Mouse (Mus musculus) CH12.LX (cell line): Measurements from ENCODE around the gene Cdc40. TPM values are rescaled to one million over a fixed set of nuclear protein-coding genes. Genes with fewer than 3 reads are reported as not detected.

Source experiments
- DNase-seq: peaks from one replicate; pipeline ENCODE4 v3.0.0-alpha.2; 2013; ENCODE audit errors: extremely low read depth
- H3K27ac ChIP-seq: 2 replicates; pipeline ENCODE4 v1.5.1; 2012; ENCODE audit warnings: low read depth, mild to moderate bottlenecking, control low read depth, moderate library complexity; ENCODE audit not compliant: insufficient read depth
- H3K27me3 ChIP-seq: replicated peaks from 2 replicates; pipeline ENCODE3; 2012; ENCODE audit warnings: inconsistent platforms
- H3K36me3 ChIP-seq, 2 experiments: replicated peaks in 1 of 2; 2 replicates each; pipeline versions ENCODE3 to v1.6.1; 2012; ENCODE audit warnings: inconsistent platforms in 1 of 2, low read length in 1 of 2, mild to moderate bottlenecking in 1 of 2, mixed read lengths in 1 of 2, moderate library complexity in 1 of 2; ENCODE audit not compliant: control insufficient read depth in 1 of 2, insufficient read depth in 1 of 2
- H3K4me1 ChIP-seq, 2 experiments: 2 replicates each; pipeline ENCODE4 v1.6.1; 2012; ENCODE audit warnings: inconsistent platforms in 1 of 2, moderate library complexity in 1 of 2; ENCODE audit not compliant: insufficient read depth in 2 of 2, control insufficient read depth in 1 of 2
- H3K4me2 ChIP-seq: 2 replicates; pipeline ENCODE4 v1.6.1; 2012; ENCODE audit warnings: low read depth, mild to moderate bottlenecking, control low read depth; ENCODE audit not compliant: poor library complexity, insufficient read depth, severe bottlenecking
- H3K4me3 ChIP-seq, 3 experiments: fragments of 150-350 bp in 1 of 3; sonication (generic) in 1 of 3; replicated peaks in 1 of 3; 2 replicates each; pipeline versions ENCODE3 to v1.5.1; 2011 to 2012; ENCODE audit warnings: low read depth in 2 of 3, low read length in 2 of 3, mild to moderate bottlenecking in 2 of 3, moderate library complexity in 2 of 3, control low read depth in 1 of 3, improper control_type of control experiment in 1 of 3, inconsistent platforms in 1 of 3, mixed read lengths in 1 of 3; ENCODE audit not compliant: poor library complexity in 1 of 3
- H3K79me2 ChIP-seq: replicated peaks from 2 replicates; pipeline ENCODE4 v1.6.1; 2012; ENCODE audit warnings: mild to moderate bottlenecking, moderate library complexity; ENCODE audit not compliant: control insufficient read depth, poor library complexity, insufficient read depth, severe bottlenecking; ENCODE audit errors: extremely low read depth
- H3K9ac ChIP-seq: 2 replicates; pipeline ENCODE4 v1.6.1; 2012; ENCODE audit warnings: low read depth, mild to moderate bottlenecking, control low read depth, moderate library complexity; ENCODE audit not compliant: insufficient read depth
- H3K9me3 ChIP-seq: replicated peaks from 2 replicates; pipeline ENCODE3; 2012; ENCODE audit warnings: low read length, inconsistent platforms, mixed read lengths
- CHD1 ChIP-seq: IDR thresholded peaks from 2 replicates; pipeline ENCODE4 v1.6.1; 2012; ENCODE audit warnings: low read depth, low read length, improper control_type of control experiment, inconsistent platforms
- CHD2 ChIP-seq: IDR thresholded peaks from 2 replicates; pipeline ENCODE4 v1.6.1; 2011; ENCODE audit warnings: low read length, improper control_type of control experiment
- CTCF ChIP-seq, 2 experiments: IDR thresholded peaks in 1 of 2; conservative IDR thresholded peaks in 1 of 2; 2 replicates each; pipeline ENCODE4 v1.5.1; 2011 to 2012; ENCODE audit warnings: low read depth in 2 of 2, low read length in 2 of 2, improper control_type of control experiment in 1 of 2, inconsistent platforms in 1 of 2, mild to moderate bottlenecking in 1 of 2, moderate library complexity in 1 of 2
- E2F4 ChIP-seq: IDR thresholded peaks from 2 replicates; pipeline ENCODE4 v1.6.1; 2011; ENCODE audit warnings: low read depth, low read length, improper control_type of control experiment; ENCODE audit not compliant: insufficient replicate concordance
- GABPA ChIP-seq: IDR thresholded peaks from 2 replicates; pipeline ENCODE4 v1.6.1; 2012; ENCODE audit warnings: low read depth, low read length, improper control_type of control experiment, inconsistent platforms; ENCODE audit not compliant: insufficient replicate concordance
- IRF4 ChIP-seq: IDR thresholded peaks from 2 replicates; pipeline ENCODE4 v1.6.1; 2014; ENCODE audit warnings: low read depth, mild to moderate bottlenecking, inconsistent platforms, low read length, improper control_type of control experiment
- JUN ChIP-seq: IDR thresholded peaks from 2 replicates; pipeline ENCODE4 v1.6.1; 2011; ENCODE audit warnings: low read depth, mild to moderate bottlenecking, low read length, improper control_type of control experiment, moderate library complexity; ENCODE audit not compliant: insufficient read depth
- KAT2A ChIP-seq: IDR thresholded peaks from 2 replicates; pipeline ENCODE4 v1.6.1; 2012; ENCODE audit warnings: low read length, improper control_type of control experiment, inconsistent platforms; ENCODE audit not compliant: insufficient replicate concordance
- MAX ChIP-seq: IDR thresholded peaks from 2 replicates; pipeline ENCODE4 v1.6.1; 2011; ENCODE audit warnings: low read length, improper control_type of control experiment
- MXI1 ChIP-seq: IDR thresholded peaks from 2 replicates; pipeline ENCODE4 v1.6.1; 2011; ENCODE audit warnings: mild to moderate bottlenecking, low read depth, low read length, improper control_type of control experiment
- MYC ChIP-seq: IDR thresholded peaks from 2 replicates; pipeline ENCODE4 v1.6.1; 2011; ENCODE audit warnings: low read depth, mild to moderate bottlenecking, improper control_type of control experiment, low read length
- NRF1 ChIP-seq: IDR thresholded peaks from 2 replicates; pipeline ENCODE4 v1.6.1; 2014; ENCODE audit warnings: low read depth, mild to moderate bottlenecking, inconsistent platforms, low read length, improper control_type of control experiment, moderate library complexity
- PAX5 ChIP-seq: IDR thresholded peaks from 2 replicates; pipeline ENCODE4 v1.6.1; 2012; ENCODE audit warnings: low read length, inconsistent platforms, mixed read lengths
- POLR2A ChIP-seq: IDR thresholded peaks from 2 replicates; pipeline ENCODE4 v1.6.1; 2011; ENCODE audit warnings: low read depth, mild to moderate bottlenecking, improper control_type of control experiment, low read length
- RCOR1 ChIP-seq: conservative IDR thresholded peaks from 2 replicates; pipeline ENCODE4 v1.6.1; 2012; ENCODE audit warnings: low read depth, mild to moderate bottlenecking, inconsistent platforms, low read length, improper control_type of control experiment
- TBP ChIP-seq: conservative IDR thresholded peaks from 2 replicates; pipeline ENCODE4 v1.6.1; 2011; ENCODE audit warnings: low read depth, low read length, improper control_type of control experiment
- TCF12 ChIP-seq: IDR thresholded peaks from 2 replicates; pipeline ENCODE4 v1.6.1; 2014; ENCODE audit warnings: low read depth, mild to moderate bottlenecking, inconsistent platforms, low read length, improper control_type of control experiment
- USF2 ChIP-seq: conservative IDR thresholded peaks from 2 replicates; pipeline ENCODE4 v1.6.1; 2011; ENCODE audit warnings: low read depth, low read length, improper control_type of control experiment
- ZC3H11A ChIP-seq: IDR thresholded peaks from 2 replicates; pipeline ENCODE4 v1.6.1; 2012; ENCODE audit warnings: low read depth, mild to moderate bottlenecking, inconsistent platforms, low read length, improper control_type of control experiment
- dilution Hi-C: fragments of 300-500 bp; cut with MboI; formaldehyde crosslinking; loops from 2 replicates; pipeline ENCODE4 v1.14.3; 2020; ENCODE audit warnings: low sequenced_read_pairs; ENCODE audit not compliant: extremely low pct_unique_long_range_greater_than_20kb, extremely low pct_ligation_motif_present
- in situ Hi-C: fragments of 300-500 bp; cut with MboI; formaldehyde crosslinking; loops from 3 replicates; pipeline ENCODE4 v1.14.3; 2019; ENCODE audit warnings: low sequenced_read_pairs, low pct_ligation_motif_present, low pct_unique_long_range_greater_than_20kb, mixed read lengths
- polyA plus RNA-seq: library from polyadenylated mRNA; unstranded; fragments of >175 nt; gene quantifications from 2 replicates; pipeline ENCODE4 v1.2.1, GENCODE M21; 2012; ENCODE audit warnings: low read depth; ENCODE audit not compliant: insufficient read length
- total RNA-seq, 2 experiments: library from RNA; depleted of rRNA; stranded (reverse); fragments of 300-350 nt in 1 of 2; fragments of >200 nt in 1 of 2; gene quantifications; 2 replicates each; pipeline ENCODE4 v1.2.3; 2012 to 2014

The Cdc40 gene
- total and polyA plus RNA-seq, 3 experiments: 10.6 to 36.0 (median 13.6) TPM

DNA sequence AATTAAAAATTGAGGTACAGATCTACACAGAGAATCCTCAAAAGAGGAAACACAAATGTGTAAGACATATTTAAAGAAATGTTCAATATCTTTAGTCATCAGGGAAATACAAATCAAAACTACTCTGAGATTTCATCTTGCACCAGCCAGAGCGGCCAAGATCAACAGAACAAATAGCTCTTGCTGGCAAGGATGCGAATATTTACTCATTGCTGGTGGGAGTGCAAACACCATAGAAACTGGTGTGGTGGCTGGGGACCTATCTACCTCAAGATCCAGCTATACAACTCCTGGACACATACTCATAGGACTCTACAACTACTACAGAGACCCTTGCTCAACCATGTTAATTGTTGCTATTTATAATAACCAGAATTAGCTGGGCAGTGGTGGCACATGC, 11.8 kb downstream of the Cdc40 start:
- H3K79me2 ChIP-seq: peaks cover 28% of the 10 kb centered on the region
- no peaks in the 10 kb centered on the region for H3K9me3 ChIP-seq
- H3K27me3 ChIP-seq: no peaks in the 10 kb centered on the region
- no peak overlapping the region for H3K4me3 ChIP-seq
- TF ChIP-seq GABPA (no peak), TCF12 (no peak), E2F4 (no peak), IRF4 (no peak), CTCF (conservative IDR thresholded peaks at IDR 0.05 in 1 of 2, IDR thresholded peaks at IDR 0.05 in 1 of 2; ENCODE audit: low read depth in 2 of 2, low read length in 2 of 2) (no peak), TBP (no peak), JUN (no peak), MAX (no peak)
- no peak overlapping the region for H3K4me2 ChIP-seq
- peaks cover 10 to 57% of the 10 kb centered on the region in 2 experiments for H3K36me3 ChIP-seq
- no peak overlapping the region for H3K27ac ChIP-seq
- no peak for DNase-seq
- no peak overlapping the region for H3K9ac ChIP-seq
- dilution Hi-C loops (no loop called here), in situ Hi-C loops (no loop called here)
- peaks cover 2 to 5% of the 10 kb centered on the region in 2 experiments; a peak in 2 of 4 replicates for H3K4me1 ChIP-seq

DNA sequence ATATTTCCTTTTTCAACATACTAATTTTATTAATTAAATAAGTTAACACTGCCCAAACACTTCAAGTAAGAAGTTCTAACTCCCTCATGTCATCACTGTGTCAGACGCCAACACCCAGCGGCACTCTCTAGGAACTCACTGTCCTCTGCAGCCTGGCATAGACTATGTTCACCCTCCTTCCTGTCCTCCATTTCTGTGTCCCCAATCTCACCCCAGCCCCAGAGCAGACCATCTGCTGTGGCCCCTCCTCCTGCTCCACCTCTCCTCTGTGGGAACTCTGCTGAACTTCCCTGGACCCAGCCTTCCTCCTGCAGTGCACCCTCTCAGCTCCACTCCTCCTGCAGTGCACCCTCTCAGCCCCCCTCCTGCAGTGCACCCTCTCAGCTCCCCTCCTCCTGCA, 15.0 kb downstream of the Cdc40 start:
- peaks cover 5% of the 10 kb centered on the region for H3K9me3 ChIP-seq
- H3K36me3 ChIP-seq: peaks cover 8 to 48% of the 10 kb centered on the region in 2 experiments
- no peaks in the 10 kb centered on the region for H3K27me3 ChIP-seq
- no peak for TF ChIP-seq POLR2A
- no peak for TF ChIP-seq PAX5
- no peak for TF ChIP-seq KAT2A
- no peak for TF ChIP-seq MXI1
- TF ChIP-seq IRF4: no peak
- TF ChIP-seq ZC3H11A: no peak
- no peak for TF ChIP-seq NRF1
- TF ChIP-seq USF2: no peak
- TF ChIP-seq TCF12: no peak
- no peak for TF ChIP-seq CHD1
- TF ChIP-seq MYC: no peak
- TF ChIP-seq E2F4: no peak
- TF ChIP-seq RCOR1: no peak
- TF ChIP-seq CHD2: no peak
- TF ChIP-seq TBP: no peak
- TF ChIP-seq, all 38 proteins: peak for 0
- peaks cover 14% of the 10 kb centered on the region for H3K79me2 ChIP-seq
- in situ Hi-C loops (no loop called here), dilution Hi-C loops (no loop called here)
- H3K9ac ChIP-seq: no peak overlapping the region
- peaks cover 2 to 5% of the 10 kb centered on the region in 2 experiments; a peak in 2 of 4 replicates for H3K4me1 ChIP-seq
- no peak overlapping the region for H3K27ac ChIP-seq
- H3K4me3 ChIP-seq: no peak overlapping the region
- DNase-seq: no peak
- no peak overlapping the region for H3K4me2 ChIP-seq
